Mouse (Mus musculus) lung, embryonic 14.5 days (tissue): ENCODE results near the gene Ccdc24. TPM values are rescaled to one million over a fixed set of nuclear protein-coding genes. Genes with fewer than 3 reads are reported as not detected.

Experiments used
- ATAC-seq: fragments of 200-750 bp; cut with Nextera tagmentation; 2 replicates; pipeline ENCODE4 v1.8.0; 2017; ENCODE audit warnings: mild to moderate bottlenecking, moderate TSS enrichment, moderate library complexity; ENCODE audit not compliant: insufficient read depth
- DNase-seq: peaks from one replicate; pipeline ENCODE4 v3.0.0-alpha.2; 2015
- H3K27ac ChIP-seq: fragments of 300-500 bp; sonication (generic); 2 replicates; pipeline ENCODE4 v1.5.1; 2014; ENCODE audit warnings: low read depth, mild to moderate bottlenecking, moderate library complexity
- H3K27me3 ChIP-seq: fragments of 300-500 bp; sonication (generic); 2 replicates; pipeline ENCODE4 v1.6.1; 2014; ENCODE audit warnings: low read length, control low read depth; ENCODE audit not compliant: insufficient read depth
- H3K36me3 ChIP-seq: fragments of 300-500 bp; sonication (generic); 2 replicates; pipeline ENCODE4 v1.6.1; 2014; ENCODE audit warnings: control low read depth; ENCODE audit not compliant: insufficient read depth
- H3K4me1 ChIP-seq: fragments of 300-500 bp; sonication (generic); 2 replicates; pipeline ENCODE4 v1.6.1; 2014; ENCODE audit warnings: antibody characterized with exemption, control low read depth; ENCODE audit not compliant: insufficient read depth
- H3K4me2 ChIP-seq: fragments of 300-500 bp; sonication (generic); 2 replicates; pipeline ENCODE4 v1.6.1; 2014; ENCODE audit warnings: mild to moderate bottlenecking
- H3K4me3 ChIP-seq: fragments of 300-500 bp; sonication (generic); 2 replicates; pipeline ENCODE4 v1.5.1; 2014; ENCODE audit warnings: low read depth, low read length
- H3K9ac ChIP-seq: fragments of 300-500 bp; sonication (generic); 2 replicates; pipeline ENCODE4 v1.6.1; 2014
- H3K9me3 ChIP-seq: fragments of 300-500 bp; sonication (generic); 2 replicates; pipeline ENCODE4 v1.6.1; 2016; ENCODE audit warnings: low read depth, low read length, control low read depth
- CTCF ChIP-seq: IDR thresholded peaks from 2 replicates; pipeline ENCODE4 v1.5.1; 2016; ENCODE audit warnings: antibody characterized with exemption, low read depth
- WGBS: fragments of 180-500 bp; shearing (Covaris S2); extraction: QIAGEN DNeasy Blood & Tissue Kit; methylation state at CpG from one replicate; pipeline ENCODE4 v1.1.7; 2014; 5-methylcytosine and 5-hydroxymethylcytosine counted together
- polyA plus RNA-seq: library from polyadenylated mRNA; unstranded; fragments of >200 nt; fragmentation: Nextera tagmentation; extraction: Ambion mirVana; gene quantifications from 2 replicates; pipeline ENCODE4 v1.2.1, GENCODE M21; 2014

Ccdc24 gene
- polyA plus RNA-seq, 1 experiment from 2014 or later = 1.0 TPM

- Histone ChIP-seq H3K27ac (no peak overlapping the region), H3K36me3 (peaks cover 57% of the 10 kb centered on the region), H3K27me3 (no peaks in the 10 kb centered on the region), H3K9ac (no peak overlapping the region), H3K9me3 (no peaks in the 10 kb centered on the region), H3K4me3 (no peak overlapping the region), H3K4me2 (no peak overlapping the region), H3K4me1 (peaks cover 16% of the 10 kb centered on the region)
- DNase-seq (no peak), ATAC-seq (no peak)
- 74% methylated on average over 8 of the region's 8 CpGs for WGBS
- no peak for TF ChIP-seq CTCF
These were observed 36.6 kb upstream of the Ccdc24 start for GRCm38 (mm10) chr4:117908834-117909453.

GRCm38 (mm10) chr4:117906196-117906595 is 33.8 kb upstream of the Ccdc24 start:
- DNase-seq = peak; percentile 69
- Histone ChIP-seq H3K4me1 (0 out of 2 replicates have a peak, but pooled peaks cover 3% of the 10 kb centered on the region), H3K4me3 (no peak overlapping the region), H3K9ac (no peak overlapping the region), H3K27me3 (no peaks in the 10 kb centered on the region), H3K36me3 (peaks cover 73% of the 10 kb centered on the region), H3K4me2 (no peak overlapping the region), H3K27ac (0 out of 2 replicates have a peak overlapping the region, but pooled peaks have one; percentile 12), H3K9me3 (no peaks in the 10 kb centered on the region)
- 55% methylated on average over 3 of the region's 3 CpGs for WGBS
- no peak for TF ChIP-seq CTCF
- peak; percentile 63 for ATAC-seq

- H3K9ac ChIP-seq = no peak overlapping the region
- peaks cover 77% of the 10 kb centered on the region for H3K36me3 ChIP-seq
- H3K4me2 ChIP-seq = no peak overlapping the region
- H3K27me3 ChIP-seq = no peaks in the 10 kb centered on the region
- no peak for ATAC-seq
- DNase-seq = no peak
- 87% methylated on average over 8 of the region's 8 CpGs for WGBS
- H3K4me3 ChIP-seq = no peak overlapping the region
- no peak overlapping the region for H3K27ac ChIP-seq
- no peak for TF ChIP-seq CTCF
- 0 out of 2 replicates have a peak, but pooled peaks cover 3% of the 10 kb centered on the region for H3K4me1 ChIP-seq
- no peaks in the 10 kb centered on the region for H3K9me3 ChIP-seq
These were observed 32.4 kb upstream of the Ccdc24 start for GRCm38 (mm10) chr4:117904761-117905160.

- ATAC-seq (no peak), DNase-seq (no peak)
- TF ChIP-seq CTCF = no peak
- H3K27ac ChIP-seq = no peak overlapping the region
- no peaks in the 10 kb centered on the region for H3K27me3 ChIP-seq
- no peaks in the 10 kb centered on the region for H3K9me3 ChIP-seq
- H3K36me3 ChIP-seq = peaks cover 83% of the 10 kb centered on the region
- no peak overlapping the region for H3K4me2 ChIP-seq
- WGBS = 85% methylated on average over 10 of the region's 10 CpGs
- H3K4me3 ChIP-seq = no peak overlapping the region
- H3K9ac ChIP-seq = no peak overlapping the region
- H3K4me1 ChIP-seq = 0 out of 2 replicates have a peak, but pooled peaks cover 3% of the 10 kb centered on the region
These were observed 31.7 kb upstream of the Ccdc24 start for GRCm38 (mm10) chr4:117904094-117904493.

GRCm38 (mm10) chr4:117898111-117898510 is 25.8 kb upstream of the Ccdc24 start:
- DNase-seq (no peak), ATAC-seq (no peak)
- H3K27me3 ChIP-seq = no peaks in the 10 kb centered on the region

GRCm38 (mm10) chr4:117896031-117896430 is 23.7 kb upstream of the Ccdc24 start:
- H3K9me3 ChIP-seq = no peaks in the 10 kb centered on the region
- H3K4me3 ChIP-seq = no peak overlapping the region
- ATAC-seq (no peak), DNase-seq (no peak)
- 95% methylated on average over 6 of the region's 6 CpGs for WGBS
- H3K4me2 ChIP-seq = no peak overlapping the region
- H3K36me3 ChIP-seq = peaks cover 63% of the 10 kb centered on the region
- no peaks in the 10 kb centered on the region for H3K27me3 ChIP-seq
- no peaks in the 10 kb centered on the region for H3K4me1 ChIP-seq
- no peak overlapping the region for H3K9ac ChIP-seq
- TF ChIP-seq CTCF = no peak
- H3K27ac ChIP-seq = no peak overlapping the region

More at GRCm38 (mm10) chr4:117898111-117898510, 25.8 kb upstream of the Ccdc24 start:
- Histone ChIP-seq H3K9me3 (no peaks in the 10 kb centered on the region), H3K4me3 (no peak overlapping the region), H3K4me2 (no peak overlapping the region), H3K27ac (no peak overlapping the region), H3K36me3 (peaks cover 84% of the 10 kb centered on the region), H3K4me1 (no peaks in the 10 kb centered on the region), H3K9ac (no peak overlapping the region)
- no peak for TF ChIP-seq CTCF
- 73% methylated on average over 3 of the region's 3 CpGs for WGBS

- ATAC-seq = no peak
- Histone ChIP-seq H3K9ac (no peak overlapping the region), H3K4me3 (no peak overlapping the region), H3K4me2 (no peak overlapping the region), H3K4me1 (no peaks in the 10 kb centered on the region), H3K36me3 (peaks cover 56% of the 10 kb centered on the region), H3K27me3 (no peaks in the 10 kb centered on the region), H3K27ac (no peak overlapping the region), H3K9me3 (no peaks in the 10 kb centered on the region)
- 81% methylated on average over 7 of the region's 7 CpGs for WGBS
- TF ChIP-seq CTCF = no peak
- no peak for DNase-seq
These were observed 23.0 kb upstream of the Ccdc24 start for GRCm38 (mm10) chr4:117895339-117895738.
